Mouse (Mus musculus): ENCODE data around the gene Pde4b.

- no peak for TF ChIP-seq CTCF (IDR thresholded peaks at IDR 0.05; ENCODE audit: borderline replicate concordance, insufficient read depth, low read length)
- TF ChIP-seq POLR2A (IDR thresholded peaks at IDR 0.05; ENCODE audit: low read depth, low read length) = no peak
These were observed 499.4 kb downstream of the Pde4b start for GRCm38 (mm10) chr4:102586787-102587186.
